Mouse (Mus musculus): ENCODE data around the gene Aanat.

The Aanat gene

GRCm38 (mm10) chr11:116574982-116575381 lies 11.2 kb upstream of the Aanat start:
- in situ Hi-C loops (cut with MboI, MseI) = no loop called here

- in situ Hi-C loops (cut with MboI, MseI) = no loop called here
Observed at GRCm38 (mm10) chr11:116575396-116575795, 10.8 kb upstream of the Aanat start.

DNA sequence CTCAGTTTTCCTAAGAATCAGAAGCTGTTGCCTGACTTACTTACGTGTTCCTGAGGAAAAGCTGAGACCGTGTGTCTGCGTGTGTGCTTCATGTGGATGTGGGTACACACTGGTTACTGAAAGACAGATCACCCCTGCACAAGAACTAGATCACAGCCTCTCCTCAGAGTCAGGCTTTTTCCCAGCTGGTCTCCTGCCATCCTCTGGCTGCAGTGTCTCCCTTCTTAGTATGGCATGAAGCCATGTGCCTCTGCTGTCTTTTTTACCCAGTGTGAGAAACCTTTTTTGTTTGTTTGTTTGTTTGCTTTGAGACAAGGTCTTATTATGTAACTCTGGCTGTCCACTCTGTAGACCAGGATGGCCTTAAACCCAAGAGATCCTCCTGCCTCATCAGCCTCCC lies 7.0 kb upstream of the Aanat start:
- in situ Hi-C loops (cut with MboI, MseI) = no loop called here

DNA sequence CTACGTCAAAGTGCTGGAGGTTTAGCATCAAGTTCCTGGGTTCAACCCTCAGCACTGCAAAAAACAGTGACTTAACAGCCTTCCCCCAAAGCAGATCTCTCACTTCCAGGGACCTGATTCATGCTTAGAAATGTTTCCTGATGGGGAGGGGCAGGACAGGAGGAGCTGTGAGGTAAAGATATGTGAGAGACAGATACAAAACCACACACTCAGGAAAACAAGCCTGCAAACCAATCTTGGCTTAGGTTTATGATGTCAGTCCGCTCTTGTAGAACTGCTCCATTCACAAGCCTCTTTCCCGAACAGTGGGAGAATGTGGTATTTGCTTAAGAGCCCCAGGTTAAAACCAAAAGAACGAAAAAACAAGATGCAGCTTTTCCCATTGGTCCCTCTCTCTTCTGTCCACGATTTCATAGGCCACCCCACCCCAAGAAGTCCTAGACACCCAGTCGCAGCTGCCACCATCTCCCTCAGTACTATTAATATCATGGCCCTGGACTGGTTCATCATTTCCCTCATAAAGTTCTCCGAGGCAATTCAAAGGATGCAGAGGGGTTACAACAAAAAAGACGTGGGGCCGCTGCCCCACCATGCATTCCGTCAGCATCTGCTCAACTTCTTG lies 6.1 kb upstream of the Aanat start:
- in situ Hi-C loops (cut with MboI, MseI) = loop anchor here (10.0 kb wide), 1 partner anchor 1835 kb away; the partner anchor contains the start of gene Cant1

- in situ Hi-C loops (cut with MboI, MseI) = loop anchor here (10.0 kb wide), 1 partner anchor 1834 kb away; the partner anchor contains the start of gene Cant1
Observed at GRCm38 (mm10) chr11:116580711-116581375, 5.4 kb upstream of the Aanat start.

DNA sequence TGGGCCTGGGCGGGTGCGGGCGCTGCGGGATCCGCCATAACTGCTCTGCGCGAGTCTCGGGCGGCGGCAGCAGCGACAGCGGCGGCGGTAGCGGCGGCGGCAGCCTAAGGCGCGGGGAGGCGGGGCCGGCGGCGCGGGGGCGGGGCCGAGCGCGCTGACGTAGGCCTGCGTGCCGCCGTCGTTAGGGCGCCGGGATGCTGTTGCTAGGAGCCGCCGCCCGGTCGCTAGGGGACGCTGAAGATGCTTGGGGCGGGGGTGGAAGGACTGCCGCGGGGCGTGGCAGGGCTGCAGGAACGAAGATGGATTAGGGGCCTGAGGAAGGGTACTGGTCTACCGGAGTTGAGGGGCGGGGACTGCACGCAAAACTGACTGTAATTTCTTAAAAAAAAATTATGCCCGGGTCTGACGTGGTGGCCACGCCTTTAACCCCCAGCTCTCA lies 4.8 kb upstream of the Aanat start, which contains the start of gene Ube2o:
Gene Ube2o (minus strand): TSS at position 72 of the 439 bp plus-strand sequence.
- in situ Hi-C loops (cut with MboI, MseI) = loop anchor here (10.0 kb wide), 1 partner anchor 1833 kb away; the partner anchor contains the start of gene Cant1

DNA sequence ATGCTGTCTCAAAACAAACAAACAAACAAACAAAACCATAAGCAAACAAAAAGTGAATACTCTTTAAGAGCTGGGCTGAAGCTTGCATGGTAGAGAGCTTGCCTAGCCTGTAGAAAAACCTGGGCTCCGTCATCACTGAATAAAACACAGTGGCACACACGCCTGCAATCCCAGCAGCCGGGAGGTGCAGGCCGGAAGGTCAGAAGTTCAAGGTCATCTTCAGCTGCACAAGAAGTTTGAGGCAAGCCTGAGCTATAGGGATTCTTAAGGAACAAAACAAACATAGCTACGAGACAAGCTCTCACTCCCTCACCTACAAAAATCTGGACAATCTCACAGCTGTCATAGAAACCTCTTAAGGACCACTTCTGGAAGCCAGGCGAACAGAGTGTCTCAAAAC lies 550 bp upstream of the Aanat start:
- in situ Hi-C loops (cut with MboI, MseI) = loop anchor here (10.0 kb wide), 1 partner anchor 1829 kb away; the partner anchor contains the start of gene Cant1

GRCm38 (mm10) chr11:116586801-116587631 lies 784 bp downstream of the Aanat start:
- in situ Hi-C loops (cut with MboI, MseI) = loop anchor here (10.0 kb wide), 1 partner anchor 1828 kb away; the partner anchor contains the start of gene Cant1

DNA sequence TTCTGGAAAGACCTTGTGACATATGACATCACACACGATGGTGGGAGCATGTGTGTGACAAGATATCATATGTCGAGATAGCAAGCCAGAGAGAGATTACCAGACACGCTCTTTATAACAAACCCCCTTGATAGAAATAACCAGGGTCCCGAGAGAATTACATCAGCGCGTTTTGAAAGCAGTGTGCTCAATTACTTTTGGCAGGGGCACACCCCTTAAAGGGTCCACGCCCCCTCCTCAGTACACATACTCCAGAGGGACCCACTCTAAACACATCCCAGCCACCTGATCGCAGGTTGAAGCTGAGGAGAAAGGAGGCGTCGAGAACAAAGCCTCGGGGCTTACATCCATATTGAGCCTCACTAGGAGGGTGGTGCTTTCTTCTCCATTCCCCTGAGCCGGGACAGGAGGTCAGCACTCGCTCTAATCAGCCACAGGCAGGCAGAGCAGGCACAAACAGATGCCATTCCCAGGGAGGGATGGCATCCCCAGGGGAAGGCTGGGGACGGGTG lies 2.8 kb downstream of the Aanat start:
- in situ Hi-C loops (cut with MboI, MseI) = loop anchor here (10.0 kb wide), 1 partner anchor 1826 kb away; the partner anchor contains the start of gene Cant1

DNA sequence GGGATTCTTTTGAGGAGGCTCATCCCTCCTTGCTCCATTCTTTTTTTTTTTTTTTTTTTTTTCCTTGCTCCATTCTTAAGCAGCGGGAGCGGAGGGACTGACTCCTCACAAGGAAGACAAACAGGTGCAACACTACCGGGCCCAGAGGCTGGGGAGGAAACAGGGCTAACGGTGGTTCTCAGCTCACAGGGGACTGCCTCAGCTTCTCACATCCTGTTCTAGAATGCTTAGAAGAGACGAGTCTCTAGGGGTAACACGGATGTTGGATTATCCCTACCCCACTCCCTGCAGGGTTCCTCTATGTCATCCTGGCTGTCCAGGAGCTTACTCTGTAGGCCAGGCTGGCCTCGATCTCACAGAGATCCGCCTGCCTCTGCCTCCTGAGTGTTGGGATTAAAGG lies 3.3 kb downstream of the Aanat start:
- in situ Hi-C loops (cut with MboI, MseI) = loop anchor here (10.0 kb wide), 1 partner anchor 1825 kb away; the partner anchor contains the start of gene Cant1

- in situ Hi-C loops (cut with MboI, MseI) = no loop called here
Observed at GRCm38 (mm10) chr11:116591621-116592020, 5.4 kb downstream of the Aanat start.

GRCm38 (mm10) chr11:116592428-116592827 lies 6.2 kb downstream of the Aanat start:
- in situ Hi-C loops (cut with MboI, MseI) = no loop called here

GRCm38 (mm10) chr11:116593345-116593744 lies 7.1 kb downstream of the Aanat start:
- in situ Hi-C loops (cut with MboI, MseI) = no loop called here

- in situ Hi-C loops (cut with MboI, MseI) = no loop called here
Observed at GRCm38 (mm10) chr11:116596766-116597165, 10.5 kb downstream of the Aanat start.

- in situ Hi-C loops (cut with MboI, MseI) = no loop called here
Observed at GRCm38 (mm10) chr11:116598193-116598592, 12.0 kb downstream of the Aanat start.

GRCm38 (mm10) chr11:116599230-116599629 lies 13.0 kb downstream of the Aanat start:
- in situ Hi-C loops (cut with MboI, MseI) = no loop called here

- in situ Hi-C loops (cut with MboI, MseI) = no loop called here
Observed at GRCm38 (mm10) chr11:116601166-116601565, 14.9 kb downstream of the Aanat start.

GRCm38 (mm10) chr11:116602043-116602442 lies 15.8 kb downstream of the Aanat start:
- in situ Hi-C loops (cut with MboI, MseI) = no loop called here

DNA sequence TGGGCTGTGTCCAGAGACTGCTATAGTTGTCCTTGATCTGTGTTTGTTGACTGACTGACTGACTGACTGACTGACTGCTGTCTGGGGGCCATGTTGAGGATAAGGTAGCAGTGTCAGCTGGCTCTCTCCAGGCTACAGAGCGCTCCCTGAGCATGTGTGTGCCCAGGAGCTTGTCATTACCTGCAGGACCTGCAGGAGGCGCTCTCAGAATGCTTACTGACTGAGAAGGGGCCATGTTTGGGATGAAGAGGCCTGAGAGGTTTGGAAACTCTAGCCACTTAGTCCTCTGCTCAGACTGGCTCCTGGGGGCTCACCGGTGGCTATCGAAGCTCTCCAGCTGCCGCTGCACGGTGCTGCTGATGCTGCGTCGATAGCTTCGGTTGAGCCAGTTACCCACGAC lies 17.1 kb downstream of the Aanat start:
- in situ Hi-C loops (cut with MboI, MseI) = no loop called here

DNA sequence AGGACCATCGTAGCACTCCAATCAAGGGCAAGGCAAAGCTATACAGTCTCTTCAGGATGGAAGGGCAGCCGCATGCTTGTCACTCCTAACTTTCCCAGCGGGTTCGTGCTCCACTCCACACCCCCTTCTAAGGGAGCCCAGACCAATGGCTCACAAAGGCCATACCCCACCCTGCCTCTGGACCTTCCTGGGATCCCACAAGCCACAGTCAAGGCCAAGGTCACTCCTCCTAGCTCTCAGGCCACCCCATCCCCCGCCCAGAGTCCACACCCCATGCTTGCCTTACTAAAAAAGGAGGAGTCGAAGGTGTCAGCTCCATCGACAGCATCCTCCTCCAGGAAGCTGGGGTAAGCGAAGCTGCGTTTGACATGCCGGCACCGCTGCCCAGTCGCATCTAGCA lies 17.9 kb downstream of the Aanat start:
- in situ Hi-C loops (cut with MboI, MseI) = no loop called here

DNA sequence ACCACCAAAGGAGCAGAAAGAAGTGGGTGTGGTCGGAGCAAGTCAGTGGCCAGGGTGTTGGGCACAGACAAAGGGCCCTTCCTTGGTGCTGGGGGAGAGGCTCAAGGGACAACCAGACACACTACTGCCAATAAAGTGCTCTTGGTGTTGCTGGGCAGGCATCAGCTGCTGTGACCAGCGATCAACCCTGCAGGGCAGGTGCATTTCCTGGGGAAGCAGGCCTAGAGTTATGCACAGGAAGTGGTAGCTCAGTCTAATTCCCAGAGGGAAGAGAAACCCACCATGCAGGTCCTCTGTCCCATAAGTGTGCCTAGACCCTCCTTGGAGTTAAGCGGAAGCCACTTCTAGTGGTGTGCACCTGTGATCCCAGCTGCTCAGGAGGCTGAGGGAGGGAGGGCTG lies 21.5 kb downstream of the Aanat start:
- in situ Hi-C loops (cut with MboI, MseI) = no loop called here

All from T-helper 1 cell (primary cell).